Mouse (Mus musculus) kidney, adult 9 months (tissue): ENCODE data around the gene Vmp1.
A peak's percentile ranks its signal among the peaks of the same experiment; 100 is the strongest.

Experiments
- DNase-seq: peaks from one replicate; pipeline ENCODE4 v3.0.0; 2022

Vmp1 gene

GRCm38 (mm10) chr11:86629445-86629844, 54.2 kb downstream of the Vmp1 start:
- DNase-seq = no peak

DNA sequence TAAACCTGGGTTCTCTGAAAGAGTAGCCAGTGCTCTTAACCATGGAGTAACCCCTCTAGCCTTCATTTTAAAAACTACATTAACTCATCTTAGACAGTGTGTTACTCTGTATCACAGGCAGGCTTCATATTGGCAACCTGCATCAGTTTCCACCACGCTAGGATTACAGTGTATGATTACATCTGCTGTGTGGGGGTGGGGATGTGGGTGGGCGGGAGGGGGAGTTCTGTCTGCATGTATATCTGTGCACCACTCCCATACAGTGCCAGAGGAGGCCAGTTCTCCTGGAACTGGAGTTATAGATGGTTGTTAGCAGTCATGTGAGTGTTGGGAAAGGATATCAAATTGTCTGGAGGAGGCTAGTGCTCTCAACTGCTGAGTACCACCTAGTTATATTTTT, 55.2 kb downstream of the Vmp1 start:
- no peak for DNase-seq

- no peak for DNase-seq
Observed at GRCm38 (mm10) chr11:86627649-86628048, 56.0 kb downstream of the Vmp1 start.

DNA sequence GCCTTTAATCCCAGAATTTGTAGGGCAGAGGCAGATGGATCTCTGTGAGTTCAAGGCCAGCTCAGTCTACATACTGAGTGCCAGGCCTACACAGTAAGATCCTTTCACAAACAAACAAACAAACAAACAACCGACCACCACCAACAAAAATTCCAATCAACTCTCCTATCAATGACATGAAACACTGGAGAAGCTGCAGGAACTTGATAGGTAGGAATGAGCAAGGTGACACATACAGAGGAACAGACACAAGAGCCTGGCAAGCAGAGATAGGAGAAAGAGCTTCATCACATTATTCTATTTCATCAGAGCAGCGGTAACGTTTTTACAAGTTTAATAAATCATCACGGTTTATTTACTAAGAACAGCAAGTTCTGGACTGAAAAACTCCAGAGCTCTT, 56.9 kb downstream of the Vmp1 start:
- DNase-seq = no peak

DNA sequence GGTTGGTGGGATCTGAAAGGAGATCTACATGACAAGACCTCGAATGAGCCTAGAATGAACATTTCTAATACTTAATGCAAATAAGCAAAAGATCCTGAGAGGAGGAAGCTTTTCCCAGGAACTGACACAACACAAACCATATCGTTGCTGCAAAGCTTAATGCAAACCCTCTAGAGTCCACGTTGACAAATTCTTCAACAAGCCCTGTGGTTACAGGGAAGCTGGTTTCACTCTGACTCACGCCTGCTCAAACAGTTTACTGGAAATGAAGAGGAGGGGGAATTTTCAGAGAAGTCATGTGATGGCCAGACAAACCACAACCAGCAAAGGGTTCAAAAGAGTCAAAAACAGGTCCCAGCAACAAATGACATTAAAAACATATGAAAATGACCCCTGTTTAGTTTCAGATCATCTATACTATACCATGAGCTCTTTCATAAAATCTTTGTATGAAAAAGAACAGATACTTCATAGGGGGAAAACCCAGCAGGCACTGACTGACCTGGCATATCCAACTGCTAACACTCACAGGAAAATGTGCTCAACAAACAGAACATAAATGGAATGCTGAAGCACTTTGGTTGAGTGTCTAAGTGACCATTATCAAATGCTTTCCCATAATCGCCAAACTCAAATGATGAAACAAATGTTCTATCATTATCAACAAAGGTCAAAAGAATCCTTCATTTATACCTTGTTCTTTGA, 59.2 kb downstream of the Vmp1 start:
- DNase-seq = no peak

- no peak for DNase-seq
Observed at GRCm38 (mm10) chr11:86623402-86624010, 60.1 kb downstream of the Vmp1 start.

DNA sequence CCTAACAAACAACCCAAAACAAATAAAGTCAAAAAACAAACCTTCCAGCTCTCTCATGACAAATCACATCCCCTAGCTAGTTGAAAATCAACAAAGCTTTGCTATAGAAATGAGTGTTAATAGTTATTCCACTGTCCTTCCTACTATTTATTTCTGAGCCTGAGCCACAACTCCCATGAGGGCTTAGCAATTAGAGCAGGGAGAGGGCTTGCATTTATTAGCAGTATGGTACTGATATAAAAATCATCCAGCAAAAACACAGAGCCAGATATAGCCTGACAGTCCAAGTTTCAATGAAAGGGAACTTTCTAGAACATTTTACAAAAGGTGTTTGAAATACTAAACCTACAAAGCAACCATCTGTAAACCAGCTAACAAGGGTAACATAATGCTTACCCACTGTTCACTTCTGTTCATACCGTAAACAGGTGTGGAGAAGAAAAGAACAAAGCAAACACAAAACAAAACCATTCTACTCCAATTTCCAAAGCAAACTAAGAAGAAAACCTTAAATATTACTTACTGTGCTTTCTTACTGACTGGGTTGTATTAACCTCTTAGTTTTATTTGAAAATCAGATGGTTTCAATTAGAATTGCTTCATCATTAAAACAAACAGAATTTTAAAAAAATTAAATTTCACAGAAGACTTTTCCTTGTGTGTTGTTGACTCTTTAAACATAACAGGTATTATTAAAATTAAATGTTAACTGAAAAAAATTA, 61.3 kb downstream of the Vmp1 start:
- DNase-seq = no peak

DNA sequence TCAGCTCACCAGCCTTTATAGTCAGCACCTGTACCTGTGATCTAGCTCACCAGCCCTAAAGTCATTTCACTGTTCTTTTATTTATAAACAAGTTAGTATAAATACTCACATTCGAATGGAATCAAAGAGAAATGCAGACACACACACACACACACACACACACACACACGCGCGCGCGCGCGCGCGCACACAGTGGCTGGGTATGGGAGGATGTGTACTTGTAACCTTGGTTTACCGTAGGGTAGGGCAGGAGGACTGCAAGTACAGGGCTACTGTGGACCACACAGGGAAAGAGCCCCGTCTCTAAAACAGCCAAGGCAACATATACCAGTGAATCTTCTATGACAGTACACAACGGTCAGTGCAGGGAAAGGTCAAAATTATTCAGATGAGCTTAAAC, 62.5 kb downstream of the Vmp1 start:
- no peak for DNase-seq

DNA sequence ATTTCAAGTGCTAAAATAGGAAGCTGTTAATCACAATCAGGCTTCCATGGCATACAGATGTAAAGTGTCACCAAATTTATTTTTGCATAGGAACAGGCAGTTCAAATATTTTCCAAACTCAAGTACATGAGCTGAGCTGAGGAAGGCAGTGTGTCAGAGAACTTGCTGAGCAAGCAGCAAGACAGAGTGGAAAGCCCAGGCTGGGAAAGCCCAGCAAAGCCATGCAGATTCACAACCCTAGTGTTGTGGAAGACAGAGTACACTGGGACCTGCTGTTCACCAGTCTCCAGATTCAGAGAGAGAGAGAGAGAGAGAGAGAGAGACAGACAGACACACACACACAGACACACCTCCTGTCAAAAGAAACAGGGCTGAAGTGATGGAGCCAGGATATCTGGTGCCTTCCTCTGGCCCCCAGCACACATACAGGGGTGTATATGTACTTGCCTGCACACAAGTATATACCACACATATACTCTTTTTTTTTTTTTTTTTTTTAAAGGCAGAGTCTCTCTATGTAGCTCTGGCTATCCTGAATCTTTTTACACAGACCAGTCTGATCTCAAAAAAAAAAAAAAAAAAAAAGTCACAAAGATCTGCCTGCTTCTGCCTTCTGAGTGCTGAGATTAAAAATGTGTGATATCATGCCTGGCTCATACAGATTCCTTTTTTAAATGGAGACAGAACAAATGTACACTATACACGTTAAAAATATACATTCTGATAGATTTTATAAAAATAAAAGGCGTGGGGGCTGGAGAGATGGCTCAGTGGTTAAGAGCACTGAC, 64.9 kb downstream of the Vmp1 start:
- DNase-seq = no peak

DNA sequence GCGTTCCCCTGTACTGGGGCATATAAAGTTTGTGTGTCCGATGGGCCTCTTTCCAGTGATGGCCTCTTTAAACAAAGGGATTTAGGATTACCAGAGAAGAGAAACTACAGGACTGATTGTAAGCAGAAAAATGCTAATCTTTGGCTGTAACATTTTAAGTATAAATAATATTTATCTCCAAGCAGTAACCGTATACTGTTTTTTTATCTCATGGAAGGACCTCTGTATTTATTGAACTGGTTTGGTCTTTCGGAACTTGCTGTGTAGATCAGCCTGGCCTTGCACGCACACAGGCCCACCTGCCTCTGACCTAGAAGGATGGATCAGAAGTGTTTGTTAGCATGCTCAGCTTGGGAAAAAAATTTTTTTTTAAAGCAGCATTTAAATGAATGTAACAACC, 69.0 kb downstream of the Vmp1 start:
- DNase-seq = no peak

DNA sequence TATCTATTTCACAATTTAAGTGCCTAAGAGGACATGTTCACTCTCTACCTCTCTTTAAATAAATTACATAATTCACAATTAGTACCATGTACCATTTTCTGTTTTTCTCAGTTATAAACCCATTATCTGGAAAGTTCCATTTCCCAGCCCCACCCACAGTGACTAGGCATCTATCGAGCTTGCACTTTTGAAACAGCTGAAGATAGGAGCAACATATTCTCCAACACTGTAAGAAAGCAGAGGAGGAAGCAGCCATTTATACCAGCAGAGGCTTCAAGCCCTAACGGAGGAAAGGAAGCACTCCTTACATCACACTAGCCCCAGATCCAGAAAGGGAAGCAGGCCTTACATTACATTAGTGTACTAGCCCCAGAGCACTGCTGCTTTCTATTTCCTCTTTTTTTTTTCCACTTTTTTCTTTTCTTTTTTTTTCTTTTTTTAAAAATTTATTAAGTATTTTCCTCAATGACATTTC, 69.5 kb downstream of the Vmp1 start:
- DNase-seq = no peak

- DNase-seq = no peak
Observed at GRCm38 (mm10) chr11:86611991-86612390, 71.6 kb downstream of the Vmp1 start.

DNA sequence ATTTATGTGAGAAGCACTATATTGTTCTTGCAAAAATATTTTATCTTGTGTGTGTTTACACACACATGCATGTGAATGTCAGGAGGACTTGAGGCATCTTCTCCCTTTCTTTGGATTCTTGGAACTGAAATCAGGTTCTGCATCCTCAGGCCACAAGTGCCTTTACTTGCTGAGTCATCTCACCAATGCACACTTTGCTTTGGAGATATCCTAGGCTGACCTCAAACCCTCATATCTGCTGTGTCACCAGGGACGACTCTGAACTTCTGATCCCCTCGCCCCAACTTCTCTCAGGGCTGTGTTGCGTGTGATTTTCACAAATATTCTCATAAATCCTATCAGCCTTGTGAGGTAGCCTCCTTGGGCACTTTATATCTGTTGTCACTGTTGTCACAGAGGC, 73.4 kb downstream of the Vmp1 start:
- DNase-seq = no peak

DNA sequence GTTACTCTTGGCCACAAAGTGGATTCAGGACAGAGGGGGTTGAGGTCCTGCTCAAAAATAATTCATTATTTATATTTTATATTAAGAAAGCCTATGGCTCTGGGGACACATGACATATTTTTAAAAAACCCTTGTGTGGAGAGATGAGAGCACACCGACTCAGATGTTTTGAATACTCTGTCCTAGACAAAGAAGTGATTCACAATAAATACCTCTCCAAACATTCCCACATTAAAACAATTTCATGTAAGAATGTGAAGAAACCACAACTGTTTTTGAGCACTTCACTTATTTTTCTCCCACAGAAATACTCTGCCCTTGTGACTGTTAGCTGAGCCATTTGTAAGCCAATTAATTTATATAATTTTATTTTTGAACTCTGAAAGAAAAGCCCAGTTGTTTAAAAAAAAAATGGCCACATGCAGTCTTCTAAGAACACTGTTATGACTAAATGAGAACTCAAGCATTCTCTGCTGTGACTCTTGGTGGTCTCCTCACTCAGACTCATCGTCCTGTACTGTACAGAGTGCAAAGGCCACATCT, 75.8 kb downstream of the Vmp1 start:
- no peak for DNase-seq

- DNase-seq = no peak
Observed at GRCm38 (mm10) chr11:86606621-86607339, 76.9 kb downstream of the Vmp1 start.

DNA sequence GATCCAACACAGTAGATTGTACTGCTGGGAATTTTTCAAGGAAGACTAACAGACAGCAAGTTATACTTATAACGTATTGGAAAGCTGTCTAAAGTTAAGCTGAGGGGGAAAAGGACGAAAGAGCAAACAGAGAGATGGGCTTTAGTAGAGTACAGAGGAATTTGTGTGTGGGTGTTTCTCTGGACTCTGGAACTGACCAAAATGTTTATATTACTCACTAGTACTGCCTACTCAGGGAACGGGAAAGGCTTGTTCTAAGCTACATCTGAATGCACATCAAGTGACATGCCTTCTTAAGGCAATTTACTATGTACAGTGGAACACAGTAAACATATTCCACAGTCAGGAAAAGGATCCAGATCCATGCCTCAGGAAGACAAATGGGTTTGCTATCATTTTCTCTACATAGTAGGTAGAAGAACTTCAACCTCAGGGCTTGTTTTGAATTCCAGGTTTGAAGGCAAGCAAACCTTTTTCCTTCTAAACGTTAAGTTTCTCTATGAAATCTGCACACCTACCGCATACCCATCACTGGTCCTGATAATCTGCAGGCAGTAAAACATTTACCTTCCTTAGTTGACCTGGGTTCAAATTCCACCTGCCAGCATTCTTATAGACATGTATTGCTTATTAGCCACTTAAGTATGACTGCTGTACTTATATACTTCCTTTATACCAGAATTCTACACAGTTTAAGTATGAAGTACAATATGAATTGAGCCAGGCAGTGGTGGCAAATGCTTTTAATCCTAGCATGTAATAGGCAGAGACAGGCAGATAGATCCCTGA, 78.7 kb downstream of the Vmp1 start:
- DNase-seq = no peak

- DNase-seq = no peak
Observed at GRCm38 (mm10) chr11:86604289-86604688, 79.3 kb downstream of the Vmp1 start.

GRCm38 (mm10) chr11:86603719-86604118, 79.9 kb downstream of the Vmp1 start:
- no peak for DNase-seq

DNA sequence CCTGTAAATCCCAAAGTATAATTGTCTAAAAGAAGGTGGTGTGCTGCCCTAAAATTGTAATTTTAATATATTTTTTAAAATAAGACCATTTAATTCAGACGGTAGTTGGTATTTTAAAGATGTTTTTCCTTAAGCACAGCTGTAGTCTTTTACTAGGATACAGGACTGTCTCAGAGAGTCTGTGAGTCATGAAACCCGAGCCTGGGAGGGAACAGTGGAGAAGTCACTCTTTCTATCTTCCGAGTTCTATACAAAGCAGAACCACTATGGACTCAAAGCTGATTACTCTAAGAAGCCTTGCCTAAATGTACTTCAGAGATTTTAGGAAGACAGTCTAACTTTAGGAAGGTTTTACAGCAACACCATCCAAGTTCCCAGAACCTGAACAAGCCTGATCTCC, 81.5 kb downstream of the Vmp1 start:
- DNase-seq = no peak

DNA sequence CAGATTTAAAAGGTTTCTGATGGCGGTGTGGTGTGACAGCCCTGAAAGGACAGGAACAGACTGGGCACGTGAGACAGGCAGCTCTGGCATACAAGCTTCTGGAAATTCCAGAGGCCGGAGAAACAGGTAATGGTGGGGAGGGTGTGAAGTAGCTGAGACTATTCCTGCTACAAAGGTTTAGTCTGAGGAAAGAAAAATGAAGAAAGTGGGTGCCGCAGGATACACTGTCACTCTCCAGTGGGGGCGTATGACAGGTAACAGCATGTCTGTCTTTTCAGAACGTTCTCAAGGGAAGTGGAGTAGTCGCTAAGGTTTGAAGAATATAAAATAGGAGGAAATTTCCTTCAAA, 83.5 kb downstream of the Vmp1 start:
- no peak for DNase-seq

DNA sequence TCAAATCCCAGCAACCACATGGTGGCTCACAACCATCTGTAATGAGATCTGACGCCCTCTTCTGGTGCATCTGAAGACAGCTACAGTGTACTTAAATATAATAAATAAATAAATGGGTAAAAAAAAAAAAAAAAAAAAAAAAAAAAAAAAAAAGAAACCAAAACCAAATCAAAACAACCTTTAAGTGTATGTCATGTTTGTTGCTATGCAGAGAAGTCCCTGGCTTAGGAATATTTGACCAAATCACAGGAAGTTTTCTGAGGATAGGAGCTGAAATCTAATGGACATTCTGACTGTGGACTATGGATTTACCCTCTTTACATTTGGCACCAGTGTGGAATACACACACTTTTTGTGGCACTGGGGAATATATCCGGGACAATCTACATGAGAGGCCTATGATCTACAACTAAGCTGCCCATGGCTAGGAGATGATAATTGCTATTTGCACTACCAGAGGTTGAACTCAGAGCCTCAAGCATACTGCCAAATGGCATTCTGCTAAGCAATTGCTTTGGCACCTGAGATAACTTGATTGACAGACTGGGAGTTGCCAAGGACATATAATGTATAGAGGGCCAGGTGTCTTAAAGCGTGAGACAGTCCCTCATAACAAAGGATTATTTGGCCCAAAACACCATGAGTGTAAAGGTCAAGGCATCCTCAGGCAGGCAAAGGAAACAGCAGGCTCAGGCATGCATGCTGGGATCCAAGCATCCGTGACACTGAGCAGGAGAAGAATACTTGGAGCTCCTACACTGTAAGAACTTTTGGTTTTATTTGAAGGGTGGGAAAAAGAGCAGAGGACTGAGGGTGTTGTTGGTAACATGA, 84.0 kb downstream of the Vmp1 start:
- DNase-seq = peak; percentile 55
